Mouse (Mus musculus) bone marrow, adult 2 months (tissue): ENCODE measurements around the gene Cfap43.

Source experiments
- CTCF ChIP-seq: fragments of 200-500 bp; IDR thresholded peaks from 2 replicates; pipeline ENCODE4 v1.5.1; 2011; ENCODE audit warnings: low read length, control low read depth; ENCODE audit not compliant: control insufficient read depth, insufficient read depth
- POLR2A ChIP-seq: fragments of 200-500 bp; IDR thresholded peaks from 2 replicates; pipeline ENCODE4 v1.6.1; 2011; ENCODE audit warnings: low read depth, mild to moderate bottlenecking, control low read depth, low read length, borderline replicate concordance; ENCODE audit not compliant: control insufficient read depth

GRCm38 (mm10) chr19:47755625-47756024 lies 163.5 kb downstream of the Cfap43 start:
- TF ChIP-seq CTCF (no peak), POLR2A (no peak)
